Mouse (Mus musculus) heart, postnatal 10 days (tissue): ENCODE data around the gene Tagln. TPM values are rescaled to one million over a fixed set of nuclear protein-coding genes. Genes with fewer than 3 reads are reported as not detected.

Experiments
- DNase-seq, 2 experiments: peaks; one replicate each; pipeline ENCODE4 v3.0.0; 2021
- intact Hi-C: fragments of 180-260 bp; cut with DNase I; formaldehyde crosslinking; loops from one replicate; pipeline ENCODE4 v1.15.1; 2025
- total RNA-seq, 2 experiments: library from RNA; stranded (reverse); gene quantifications; 2 replicates each; pipeline ENCODE4 v1.2.3; 2021

The Tagln gene
- total RNA-seq, 2 experiments from 2014 or later, result 72.1 to 90.1 TPM

DNA sequence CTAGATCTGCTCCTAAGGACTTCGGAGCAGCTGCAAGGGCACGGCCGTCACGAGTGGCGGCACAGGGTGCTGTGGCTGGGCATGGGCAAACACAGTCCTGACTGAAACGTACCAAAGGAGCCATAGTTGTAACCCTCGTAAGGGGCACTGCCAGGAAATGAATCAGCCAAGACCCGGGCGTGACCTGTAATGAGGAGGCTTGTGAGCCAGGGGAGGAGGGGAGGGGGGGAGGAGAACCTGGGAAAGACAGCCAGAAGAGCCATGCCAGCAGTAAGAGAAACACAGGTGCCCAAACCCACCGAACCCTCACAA, 11.0 kb upstream of the Tagln start:
- intact Hi-C loops, result no loop called here
- DNase-seq, result no peak

DNA sequence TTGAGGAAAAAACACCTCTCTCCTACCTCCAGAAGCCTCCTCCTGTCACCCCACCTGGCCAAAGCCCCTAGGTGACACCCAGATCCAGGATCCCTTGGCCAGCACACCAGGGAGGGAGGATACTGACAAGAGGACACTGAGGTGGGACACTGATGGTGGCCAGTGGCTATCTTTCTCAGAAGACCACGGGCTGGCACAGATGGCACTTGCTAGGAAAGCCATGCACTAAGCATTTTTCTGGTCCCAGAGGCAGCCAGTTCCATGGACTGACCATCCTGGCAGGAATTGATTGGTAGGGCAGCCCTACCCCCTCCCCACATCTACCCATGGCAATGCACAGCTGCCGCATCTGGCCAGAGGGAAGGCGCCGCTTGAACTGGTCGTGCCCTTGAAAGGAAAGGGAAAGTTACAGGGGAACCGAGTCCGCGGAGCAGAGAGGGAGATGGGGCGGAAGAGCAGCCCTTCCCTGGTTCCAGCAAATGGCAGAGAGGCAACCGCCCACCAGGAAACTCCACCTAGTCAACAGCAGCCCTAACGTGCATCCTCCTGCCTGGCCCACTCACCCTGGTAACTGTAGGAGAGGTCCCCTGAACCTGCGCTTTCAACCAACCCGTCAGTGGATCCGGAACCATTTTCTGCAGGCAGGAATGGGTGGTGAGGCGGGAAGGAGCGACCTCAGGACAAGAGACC, 10.5 kb upstream of the Tagln start:
- intact Hi-C loops, result no loop called here
- no peak for DNase-seq

DNA sequence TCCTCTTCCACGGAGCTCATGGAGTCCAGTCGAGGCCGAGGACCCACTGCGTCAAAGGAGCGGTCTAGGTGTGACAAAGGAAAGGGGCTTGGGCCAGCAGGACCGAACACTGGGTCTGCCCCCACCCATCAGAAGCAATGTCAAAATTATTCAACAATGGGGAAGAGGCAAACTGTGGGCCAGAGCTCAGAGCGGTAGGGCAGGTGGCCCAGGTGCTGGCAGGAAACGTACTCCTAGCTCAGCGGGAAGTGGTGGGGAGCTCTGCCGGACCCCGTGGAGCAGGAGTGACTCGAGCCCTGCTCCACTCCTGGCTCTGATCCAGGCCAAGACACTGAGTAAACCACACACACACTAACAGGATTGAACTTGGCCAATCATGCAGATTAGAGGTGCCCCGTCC, 9.9 kb upstream of the Tagln start:
- no peak for DNase-seq
- intact Hi-C loops, result no loop called here

DNA sequence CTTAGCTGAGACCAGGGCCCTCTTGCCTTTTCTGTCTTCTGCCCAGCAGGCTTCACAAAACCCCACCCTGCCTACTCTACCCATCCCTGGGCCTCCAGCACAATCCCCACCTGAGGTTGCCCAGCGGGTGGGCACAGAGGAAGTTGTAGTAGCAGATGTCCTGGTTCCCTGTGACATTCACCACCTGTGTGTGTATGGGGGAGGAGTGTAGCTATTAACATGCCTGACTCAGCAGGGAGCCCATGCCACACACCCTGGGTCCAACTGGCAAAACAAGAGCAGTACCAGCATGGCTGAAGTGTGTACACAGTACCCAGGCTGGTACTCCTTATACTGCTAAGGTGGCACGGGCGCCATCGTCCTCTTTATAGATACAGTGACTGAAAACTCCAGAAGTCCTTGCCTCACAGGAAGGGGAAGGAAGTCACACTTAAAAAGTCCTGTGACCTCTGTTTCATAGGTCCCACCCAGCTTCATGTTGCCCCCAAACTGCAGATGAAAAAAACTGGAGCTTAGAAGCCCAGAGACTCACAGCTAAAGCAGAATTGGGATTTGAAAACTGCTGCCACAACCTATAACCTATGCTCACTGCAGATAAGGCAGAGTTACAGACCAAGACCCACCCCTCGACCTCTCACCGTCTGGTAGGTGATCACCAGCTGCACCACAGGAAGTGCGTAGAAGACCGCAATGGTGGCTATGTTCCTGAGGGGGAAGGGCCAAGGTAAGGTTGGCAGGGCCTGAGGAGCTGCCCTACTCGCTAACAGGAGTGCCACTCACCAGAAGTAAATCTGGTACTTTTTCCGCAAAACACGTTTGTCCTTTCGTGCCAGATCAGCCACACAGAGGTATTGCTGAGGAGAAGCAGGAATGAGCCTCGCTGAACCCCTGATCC, 8.9 kb upstream of the Tagln start:
- intact Hi-C loops, result no loop called here
- no peak for DNase-seq

DNA sequence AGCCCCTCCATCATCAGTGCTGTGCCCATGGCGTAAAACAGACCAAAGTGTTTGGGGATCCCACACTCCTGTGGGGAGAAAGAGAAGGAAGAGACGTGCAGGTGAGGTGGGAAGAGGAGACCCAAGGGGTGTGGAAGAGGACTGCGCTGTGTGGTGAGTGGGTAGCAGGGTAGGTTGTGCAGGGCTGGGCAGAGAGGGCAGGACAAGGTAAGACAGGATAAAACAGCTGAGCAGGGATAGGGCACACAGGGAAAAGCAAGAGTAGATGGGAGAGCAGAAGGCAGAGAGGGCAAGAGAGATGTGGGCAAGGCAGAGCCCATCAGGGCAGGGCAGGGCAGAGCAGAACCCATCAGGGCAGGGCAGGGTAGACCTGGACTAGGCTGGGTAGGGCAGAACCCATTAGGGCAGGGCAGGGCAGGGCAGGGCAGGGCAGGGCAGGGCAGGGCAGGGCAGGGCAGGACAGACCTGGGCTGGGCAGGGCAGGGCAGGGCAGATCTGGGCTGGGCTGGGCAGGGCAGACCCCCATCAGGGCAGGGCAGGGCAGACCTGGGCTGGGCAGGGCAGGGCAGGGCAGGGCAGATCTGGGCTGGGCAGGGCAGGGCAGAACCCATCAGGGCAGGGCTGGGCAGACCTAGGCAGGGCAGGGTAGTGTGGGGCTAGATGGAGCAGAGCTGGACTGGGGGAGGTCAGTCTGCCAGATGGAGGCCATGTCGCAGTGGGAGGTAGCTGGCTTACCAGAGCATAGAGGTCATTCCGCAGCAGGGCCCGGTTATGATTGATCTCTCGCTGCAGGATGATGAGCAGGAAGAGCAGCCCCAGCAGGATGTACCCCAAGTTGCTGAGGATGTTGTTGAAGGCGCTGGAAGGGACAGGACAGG, 8.0 kb upstream of the Tagln start:
- DNase-seq, result no peak
- intact Hi-C loops, result no loop called here

DNA sequence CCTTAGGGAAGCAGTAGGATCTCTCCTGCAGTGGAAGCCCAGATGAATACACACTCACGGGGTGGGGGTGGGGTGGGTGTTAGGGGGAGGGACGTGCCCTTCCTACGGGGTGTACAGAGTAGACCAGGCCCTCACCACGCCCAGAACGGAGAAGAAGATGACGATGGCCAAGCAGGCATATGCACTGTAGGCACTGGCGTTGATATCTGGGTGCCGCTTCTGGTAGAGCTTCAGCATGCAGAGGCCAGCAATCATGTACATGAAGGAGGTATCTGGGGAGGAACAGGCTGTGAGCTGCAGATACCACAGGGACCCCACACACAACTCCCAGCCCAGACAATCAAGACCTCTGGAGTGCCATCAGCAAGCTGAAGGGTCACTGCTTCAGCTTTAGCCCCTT, 7.1 kb upstream of the Tagln start:
- intact Hi-C loops, result no loop called here
- DNase-seq, result no peak

DNA sequence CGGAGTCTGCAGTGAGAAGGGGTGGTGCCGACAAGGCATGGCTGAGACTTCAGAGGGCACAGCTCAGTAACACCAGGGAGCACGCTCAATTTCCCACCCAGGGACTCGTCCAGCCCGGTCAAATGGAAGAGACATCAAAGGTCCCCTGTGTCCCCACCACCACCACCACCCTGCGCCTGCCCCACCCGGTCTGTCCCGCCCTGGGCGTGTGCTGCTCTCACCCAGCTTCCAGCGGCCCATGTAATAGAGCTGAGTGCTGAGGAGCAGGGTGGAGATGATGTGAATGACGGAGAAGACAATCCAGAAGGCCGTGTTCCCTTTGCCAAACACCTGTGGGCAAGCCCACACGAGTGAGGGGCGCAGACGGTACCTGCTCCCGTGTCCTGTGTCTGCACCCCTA, 6.6 kb upstream of the Tagln start:
- intact Hi-C loops, result no loop called here
- DNase-seq, result no peak

DNA sequence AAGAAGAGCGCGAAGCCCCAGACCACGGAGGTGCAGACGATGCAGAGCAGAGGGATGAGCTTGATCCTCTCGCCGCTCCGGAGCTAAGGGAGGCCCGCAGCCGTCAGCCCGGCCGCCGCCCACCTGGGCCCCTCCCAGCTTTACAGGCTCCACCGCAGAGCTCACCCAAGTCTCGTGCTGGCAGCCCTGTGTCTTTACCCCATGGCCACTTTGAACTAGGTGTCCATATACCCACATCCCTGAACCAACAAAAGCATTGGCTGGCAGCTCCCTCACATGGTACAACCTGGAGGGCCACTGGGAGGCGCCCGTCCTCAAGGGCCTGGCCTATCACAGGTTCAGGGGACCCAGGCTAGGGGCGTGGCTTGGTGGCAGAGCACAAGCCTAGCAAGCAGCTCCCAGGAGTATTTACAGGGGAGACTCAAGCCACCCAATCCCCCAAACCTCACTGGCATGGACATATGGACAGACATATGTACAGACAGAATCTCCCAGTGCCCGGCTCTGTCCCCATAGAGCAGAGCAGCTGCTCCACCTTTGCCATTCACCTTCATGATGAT, 5.6 kb upstream of the Tagln start:
- no peak for DNase-seq
- intact Hi-C loops, result no loop called here

DNA sequence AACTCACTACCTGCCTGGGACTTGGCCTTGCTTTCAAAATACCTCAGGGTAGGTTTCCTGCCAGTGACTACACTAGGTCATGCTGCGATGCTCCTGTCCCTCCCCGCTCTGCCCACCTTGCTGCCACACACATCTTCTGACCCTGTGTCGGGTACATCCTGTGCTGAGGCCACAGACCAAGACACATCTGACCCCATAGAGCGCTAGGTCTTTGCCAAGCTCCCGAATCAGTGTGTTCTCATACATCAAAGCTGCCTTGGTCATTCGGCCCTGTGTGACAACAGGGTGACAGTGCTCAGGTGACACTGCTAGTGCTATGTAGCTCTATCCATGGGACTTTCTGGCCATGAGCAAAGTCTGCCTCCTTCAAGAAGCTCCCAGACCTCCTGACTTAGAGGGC, 3.9 kb upstream of the Tagln start:
- intact Hi-C loops, result no loop called here
- no peak for DNase-seq

DNA sequence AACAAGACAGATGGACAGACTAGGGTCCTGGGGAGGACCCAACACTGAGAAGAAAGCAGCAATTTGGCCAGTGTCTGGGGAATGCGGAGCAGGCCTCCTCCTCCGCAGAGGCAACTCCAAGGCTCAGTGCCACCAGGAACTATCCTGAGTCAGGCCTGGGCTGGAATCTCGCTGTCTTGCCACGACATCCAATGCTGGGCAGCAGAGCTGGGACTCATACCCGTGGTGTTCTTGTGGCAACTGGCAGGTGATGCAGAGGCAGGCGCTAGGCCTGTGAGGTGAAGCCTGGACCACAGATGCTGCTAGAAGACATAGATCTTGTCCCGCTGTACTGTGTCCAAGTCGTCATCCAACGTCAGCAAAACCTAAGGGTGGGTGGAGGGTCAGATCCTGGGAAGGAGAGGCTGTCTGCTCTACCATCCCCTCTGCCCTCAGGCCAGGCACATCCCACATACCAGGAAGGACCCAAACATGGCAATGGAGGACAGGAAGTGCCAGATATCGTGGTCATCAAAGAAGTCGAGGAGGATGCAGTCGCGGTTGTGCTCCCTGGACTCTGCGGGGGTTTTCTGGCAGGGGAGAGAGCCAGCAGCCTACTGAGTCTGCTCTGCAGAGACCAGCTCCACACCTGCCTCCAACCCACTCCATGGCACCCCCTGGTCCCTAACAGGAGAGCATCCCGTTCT, 3.2 kb upstream of the Tagln start:
- intact Hi-C loops, result no loop called here
- no peak for DNase-seq

DNA sequence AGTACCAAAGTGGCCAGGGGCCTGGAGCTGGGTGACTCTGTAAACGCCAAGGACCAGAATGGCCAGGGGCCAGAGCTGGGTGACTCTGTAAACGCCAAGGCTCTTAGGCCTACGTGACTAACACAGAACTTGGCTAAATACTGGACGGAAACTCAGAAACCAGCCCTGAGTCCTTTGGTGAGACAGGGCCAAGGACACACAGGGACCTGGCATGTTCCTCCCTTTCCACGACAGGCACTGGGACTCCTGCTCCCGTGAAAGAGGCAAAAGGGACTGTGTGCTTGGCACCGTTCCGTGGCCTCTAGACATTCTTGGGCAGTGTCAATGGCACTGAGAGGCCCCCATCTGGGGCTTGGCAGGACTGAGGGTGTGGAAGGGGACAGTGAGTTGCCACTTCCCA, 2.2 kb upstream of the Tagln start:
- DNase-seq, result peak; percentile 63 to 64
- intact Hi-C loops, result no loop called here

DNA sequence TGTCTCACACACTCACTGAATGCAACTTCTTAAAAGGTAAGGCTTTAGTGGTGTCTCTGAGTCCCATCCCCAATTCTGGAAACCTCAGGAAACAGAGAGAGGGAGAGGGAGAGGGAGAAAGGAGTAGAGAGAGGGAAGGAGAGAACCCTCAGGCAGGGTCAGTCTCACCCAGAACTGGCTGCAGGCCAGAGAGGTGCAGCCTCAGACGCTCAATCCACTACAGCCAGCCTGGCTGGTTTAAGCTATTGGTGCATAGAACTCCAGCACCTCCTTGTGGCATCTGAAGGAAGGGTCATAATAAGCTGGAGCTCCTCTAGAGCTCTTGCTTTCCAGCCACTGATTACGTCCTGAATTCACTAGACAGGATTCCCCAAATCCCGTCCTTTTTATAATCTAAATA, 1.0 kb upstream of the Tagln start:
- DNase-seq, result peak; percentile 78 to 85
- intact Hi-C loops, result loop anchor here (1.0 kb wide), 1 partner anchor 26 kb away; no protein-coding TSS in a partner anchor

DNA sequence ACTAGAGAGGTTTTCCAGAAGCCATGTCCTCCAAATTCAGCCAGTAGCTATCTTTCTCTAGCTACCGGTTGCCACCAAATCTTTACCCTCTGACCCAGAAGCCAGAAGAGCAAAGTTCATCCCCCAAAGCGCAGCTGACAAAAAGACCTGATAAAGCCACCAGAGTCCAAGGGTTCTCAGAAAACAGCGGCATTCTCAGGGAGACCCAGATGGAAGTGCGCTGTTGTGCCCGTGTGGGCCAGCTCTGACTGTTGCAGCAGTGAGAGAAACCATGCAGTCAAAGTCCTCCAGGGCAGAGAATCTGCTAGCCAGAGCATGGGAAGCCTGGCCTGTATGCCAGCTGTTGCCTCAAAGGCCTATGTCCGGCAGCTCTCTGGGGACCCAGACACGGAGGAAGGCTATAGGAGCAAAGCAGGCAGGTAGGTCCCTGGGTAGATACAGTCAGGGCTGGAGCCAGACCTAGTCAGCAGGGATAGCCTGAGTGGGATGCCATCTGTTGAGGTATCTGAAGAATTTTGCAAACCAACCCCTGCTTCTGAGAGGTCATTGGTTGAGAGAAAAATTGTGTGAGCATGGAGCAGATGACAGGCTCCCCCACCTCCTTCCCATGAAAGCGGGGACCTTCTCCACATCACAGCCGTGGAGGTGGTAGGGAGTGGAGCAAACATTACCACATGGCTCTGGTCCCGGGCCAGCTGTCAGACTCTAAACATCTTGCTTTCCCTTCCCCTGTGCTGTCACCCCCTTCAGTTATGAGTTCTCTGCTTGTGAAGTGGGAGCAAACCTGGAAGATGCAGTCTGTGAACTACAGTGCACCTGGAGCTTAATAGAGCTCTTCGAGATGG, 3.1 kb downstream of the Tagln start:
- DNase-seq, result no peak
- intact Hi-C loops, result no loop called here

DNA sequence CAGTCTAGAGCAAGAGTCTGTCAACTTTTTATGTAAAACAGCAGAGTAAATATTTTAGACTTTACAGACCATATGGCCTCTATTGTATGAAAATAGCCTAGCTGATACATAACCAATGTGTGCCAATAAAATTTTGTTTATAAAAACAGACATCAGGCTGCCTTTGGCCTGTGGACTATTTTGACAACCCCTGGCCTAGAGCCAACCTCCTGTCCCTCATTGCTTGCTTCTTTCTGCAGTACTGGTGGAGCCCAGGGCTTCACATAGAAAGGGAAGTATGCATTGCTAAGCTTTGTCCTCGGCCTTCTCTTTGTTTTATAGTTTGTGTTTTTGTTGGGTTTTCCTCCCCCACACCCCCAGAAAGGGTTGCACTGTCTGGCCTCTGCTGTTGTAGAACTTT, 3.9 kb downstream of the Tagln start:
- DNase-seq, result no peak
- intact Hi-C loops, result no loop called here

DNA sequence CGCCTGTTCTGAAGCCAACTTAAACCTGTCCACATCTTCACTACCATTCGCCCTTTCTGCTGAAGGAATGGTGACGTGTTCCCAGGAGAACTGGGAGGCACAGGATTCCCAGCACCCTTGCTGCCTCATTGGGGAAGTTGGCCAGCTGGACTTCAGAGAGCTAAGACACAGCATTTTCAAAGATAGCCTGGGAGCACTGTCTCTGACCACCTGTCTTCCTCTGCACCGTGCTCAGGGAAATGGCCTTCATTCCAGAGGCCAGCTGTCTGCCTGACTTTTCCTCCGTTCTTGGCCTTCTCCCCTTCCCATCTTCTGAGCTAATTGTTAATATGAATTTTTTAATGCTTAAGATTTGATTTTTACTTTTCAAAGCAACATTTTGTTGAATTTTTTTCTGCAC, 6.6 kb downstream of the Tagln start:
- no peak for DNase-seq
- intact Hi-C loops, result no loop called here

DNA sequence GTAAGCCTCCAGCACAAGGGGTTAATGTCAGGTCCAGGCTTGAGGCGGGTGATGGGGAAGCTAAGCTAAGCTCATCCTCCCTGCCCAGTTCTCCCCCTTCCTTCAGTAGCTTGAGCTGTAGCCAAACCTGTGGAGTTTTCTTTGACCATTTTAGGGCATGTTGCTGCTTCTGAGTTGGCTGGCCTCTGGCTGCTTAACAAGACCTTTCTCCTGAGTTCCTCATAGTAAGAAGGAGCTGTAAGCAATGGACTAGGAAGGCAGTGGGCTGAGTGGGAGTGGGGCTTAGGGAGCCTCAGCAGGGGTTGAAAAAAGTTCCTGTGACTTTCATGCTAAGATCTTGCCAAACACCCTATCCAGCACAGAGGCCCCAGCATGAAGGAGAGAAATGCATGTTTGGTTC, 16.0 kb downstream of the Tagln start:
- intact Hi-C loops, result no loop called here
- DNase-seq, result no peak

DNA sequence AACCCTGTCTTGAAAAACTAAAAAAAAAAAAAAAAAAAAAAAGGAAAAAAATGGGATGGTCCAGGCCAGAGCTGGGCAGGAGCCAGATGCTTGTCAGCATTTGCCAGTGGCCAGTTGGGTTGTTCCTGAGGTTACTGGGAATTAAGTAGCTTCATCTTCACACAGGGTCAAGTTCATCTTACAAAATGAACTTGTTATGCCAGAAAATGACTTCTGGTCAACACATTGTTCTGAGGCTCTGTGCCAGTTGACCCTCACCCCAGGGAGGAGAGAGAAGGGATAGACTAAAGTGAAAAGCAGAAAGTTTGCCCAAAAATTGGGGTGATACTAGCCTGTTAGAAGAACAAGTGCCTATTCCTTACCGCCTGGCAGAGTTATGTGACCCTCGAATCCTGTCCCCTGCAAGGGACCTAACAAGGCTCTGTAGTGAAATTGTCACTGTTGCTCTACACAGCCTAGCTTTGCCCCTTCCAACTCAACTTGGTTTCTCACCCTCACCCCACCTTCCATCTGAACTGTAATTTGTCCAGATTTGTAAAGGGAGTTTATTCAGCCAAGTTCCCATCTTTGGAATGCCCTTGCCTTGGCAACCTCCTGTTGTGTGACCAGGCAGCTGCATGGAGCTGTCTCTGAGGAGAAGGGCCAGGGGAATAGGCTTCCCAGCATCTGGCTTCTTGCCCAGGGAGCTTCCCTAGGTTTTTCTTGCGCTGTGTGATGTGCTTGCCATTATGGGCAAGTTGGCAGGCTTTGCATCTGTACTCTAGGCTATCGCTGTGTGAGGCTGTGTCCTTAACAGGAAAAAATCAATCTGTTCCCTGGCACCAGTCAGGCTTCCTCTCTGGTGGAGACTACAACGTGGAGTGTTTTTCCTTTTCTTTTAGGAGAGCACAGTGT, 18.6 kb downstream of the Tagln start:
- DNase-seq, result peak; percentile 59 to 64
- intact Hi-C loops, result no loop called here

DNA sequence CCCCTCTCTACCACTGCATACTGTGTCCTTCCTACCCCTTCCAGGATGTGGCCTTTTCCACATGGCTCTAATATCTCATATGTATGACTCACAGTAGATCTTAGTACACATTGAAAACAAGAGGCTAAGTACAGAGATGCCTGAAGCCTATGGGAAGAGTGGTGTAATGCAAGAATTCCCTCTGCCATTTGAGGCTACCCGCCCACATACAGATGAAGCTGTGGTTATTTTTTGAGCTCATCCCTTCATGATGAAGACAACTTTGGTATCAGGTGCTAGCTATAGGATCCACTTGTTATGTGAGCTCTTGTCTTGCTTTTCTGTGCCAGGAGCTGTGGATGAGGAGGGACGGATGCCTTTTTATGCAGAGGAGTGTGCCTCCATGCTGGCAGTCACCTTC, 20.2 kb downstream of the Tagln start:
- DNase-seq, result no peak
- intact Hi-C loops, result no loop called here

DNA sequence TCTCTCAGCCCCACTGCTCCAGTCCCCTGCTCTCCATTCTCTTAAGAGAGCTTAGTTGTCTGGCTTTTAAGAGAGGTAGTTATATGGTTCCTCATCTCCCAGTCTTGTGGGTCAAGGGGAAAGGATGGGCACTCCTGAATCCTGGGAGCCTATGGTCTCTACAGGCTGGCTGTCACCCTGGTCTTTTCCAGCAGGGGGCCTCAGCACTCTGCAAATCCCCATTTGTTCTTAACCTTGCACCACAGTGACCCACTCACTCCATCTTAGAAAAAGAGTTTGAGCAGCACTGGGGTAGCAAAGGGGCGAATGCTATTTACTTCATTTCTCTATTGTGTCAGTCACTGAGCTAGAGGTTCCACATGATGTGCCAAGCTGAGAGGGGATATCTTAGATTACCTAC, 24.2 kb downstream of the Tagln start:
- intact Hi-C loops, result loop anchor here (1.0 kb wide), 1 partner anchor 26 kb away; no protein-coding TSS in a partner anchor
- peak; percentile 62 to 80 for DNase-seq
